Mouse (Mus musculus) adrenal gland, postnatal 0 days (tissue): ENCODE data around the gene 1700021F07Rik. TPM values are rescaled to one million over a fixed set of nuclear protein-coding genes. Genes with fewer than 3 reads are reported as not detected.

Source experiments
- polyA plus RNA-seq: library from polyadenylated mRNA; unstranded; fragments of >200 nt; fragmentation: Nextera tagmentation; extraction: Ambion mirVana; gene quantifications from 2 replicates; pipeline ENCODE4 v1.2.1, GENCODE M21; 2015

Gene 1700021F07Rik
- not detected in 2 replicates for polyA plus RNA-seq

DNA sequence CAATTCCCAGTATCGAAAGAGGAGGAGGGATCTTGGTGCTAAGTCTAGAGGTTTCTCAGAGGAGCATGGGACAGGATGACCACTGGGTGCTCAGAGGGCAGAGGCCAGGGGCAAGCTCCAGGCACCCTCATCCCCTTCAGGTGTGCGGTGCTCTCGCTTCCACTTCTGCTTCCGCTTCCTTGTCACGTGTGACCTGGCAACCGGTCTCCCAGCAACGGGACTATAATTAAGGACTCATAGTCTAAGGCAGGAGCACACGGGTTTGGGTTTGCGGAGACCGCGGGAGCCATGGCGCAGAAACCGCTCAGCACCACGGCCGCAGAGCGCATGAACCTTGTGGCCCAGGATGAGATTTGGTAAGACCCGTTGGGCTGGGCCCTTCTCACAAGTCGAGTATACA is at the start of gene 1700021F07Rik:
Gene 1700021F07Rik (plus strand): TSS at position 211 of the 400 bp plus-strand sequence.

Other genes with a start within 250 kb of the 1700021F07Rik start
- 5.8 and 6.3 TPM in 2 replicates for gene Pmepa1, start 246.1 kb upstream of the 1700021F07Rik start, polyA plus RNA-seq
- not detected in 2 replicates for gene Ankrd60, start 55.8 kb downstream of the 1700021F07Rik start, polyA plus RNA-seq
- gene Rab22a, start 137.2 kb downstream of the 1700021F07Rik start, polyA plus RNA-seq: 33.6 and 38.0 TPM in 2 replicates
- not detected in 2 replicates for gene 1700010B08Rik, start 196.8 kb downstream of the 1700021F07Rik start, polyA plus RNA-seq
- 22.2 and 27.2 TPM in 2 replicates for gene Vapb, start 214.9 kb downstream of the 1700021F07Rik start, polyA plus RNA-seq